Mouse (Mus musculus) midbrain, embryonic 11.5 days (tissue): ENCODE measurements at regions not wholly inside any gene's neighbourhood (a gene's known extent, or its start where the extent isn't known, plus 50 kb on each side); places are given as distances from the start of the nearest gene placed in this dataset.

Source experiments
- ATAC-seq: fragments of 200-750 bp; cut with Nextera tagmentation; 2 replicates; pipeline ENCODE4 v1.8.0; 2017; ENCODE audit warnings: moderate TSS enrichment, moderate library complexity; ENCODE audit not compliant: low FRiP score
- DNase-seq: peaks from one replicate; pipeline ENCODE4 v3.0.0; 2015; ENCODE audit warnings: low spot score; ENCODE audit errors: missing footprints
- H3K27ac ChIP-seq: fragments of 300-500 bp; sonication (generic); 2 replicates; pipeline ENCODE4 v1.5.1; 2014; ENCODE audit warnings: low read depth, low read length
- H3K27me3 ChIP-seq: fragments of 300-500 bp; sonication (generic); 2 replicates; pipeline ENCODE4 v1.6.1; 2014; ENCODE audit warnings: mild to moderate bottlenecking, low read length, moderate library complexity, mixed read lengths; ENCODE audit not compliant: control insufficient read depth, insufficient read depth
- H3K36me3 ChIP-seq: fragments of 300-500 bp; sonication (generic); 2 replicates; pipeline ENCODE4 v1.6.1; 2014; ENCODE audit warnings: mild to moderate bottlenecking, low read length, moderate library complexity, mixed read lengths; ENCODE audit not compliant: control insufficient read depth, insufficient read depth
- H3K4me1 ChIP-seq: fragments of 300-500 bp; sonication (generic); 2 replicates; pipeline ENCODE4 v1.6.1; 2014; ENCODE audit warnings: low read length; ENCODE audit not compliant: control insufficient read depth, insufficient read depth
- H3K4me2 ChIP-seq: fragments of 300-500 bp; sonication (generic); 2 replicates; pipeline ENCODE4 v1.6.1; 2014; ENCODE audit warnings: mild to moderate bottlenecking, moderate library complexity
- H3K4me3 ChIP-seq: fragments of 300-500 bp; sonication (generic); 2 replicates; pipeline ENCODE4 v1.5.1; 2014; ENCODE audit warnings: low read depth, low read length
- H3K9ac ChIP-seq: fragments of 300-500 bp; sonication (generic); 2 replicates; pipeline ENCODE4 v1.6.1; 2014; ENCODE audit warnings: low read length
- H3K9me3 ChIP-seq: fragments of 300-500 bp; sonication (generic); 2 replicates; pipeline ENCODE4 v1.6.1; 2016; ENCODE audit warnings: low read length; ENCODE audit not compliant: control insufficient read depth
- WGBS: fragments of 180-500 bp; shearing (Covaris S2); extraction: QIAGEN DNeasy Blood & Tissue Kit; methylation state at CpG from one replicate; pipeline ENCODE4 v1.1.7; 2014; 5-methylcytosine and 5-hydroxymethylcytosine counted together

DNA sequence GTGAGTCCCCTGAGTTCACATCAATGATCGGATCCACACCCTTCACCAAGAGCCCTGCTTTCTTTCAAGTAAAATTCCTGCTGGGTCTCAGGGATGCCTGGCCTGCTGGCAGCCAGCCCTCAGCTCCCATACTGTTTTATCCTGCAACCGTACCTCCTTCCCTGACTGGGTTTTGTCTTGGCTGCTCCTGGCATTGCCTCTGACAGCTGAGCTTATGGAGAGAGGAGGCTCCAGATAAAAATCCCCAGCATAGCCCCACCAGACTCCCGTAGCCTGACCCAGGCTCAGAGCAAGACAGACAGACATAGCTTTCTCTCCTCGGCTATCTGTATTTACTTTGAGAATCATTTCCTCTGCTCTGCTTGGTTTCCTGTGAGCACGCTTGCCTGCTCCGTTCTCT is 245.8 kb upstream of the Runx1 start:
- no peak overlapping the region for H3K9ac ChIP-seq
- no peaks in the 10 kb centered on the region for H3K9me3 ChIP-seq
- H3K4me3 ChIP-seq = no peak overlapping the region
- ATAC-seq (no peak), DNase-seq (no peak)
- H3K27me3 ChIP-seq = no peaks in the 10 kb centered on the region
- H3K27ac ChIP-seq = no peak overlapping the region
- no peak overlapping the region for H3K4me2 ChIP-seq
- no peaks in the 10 kb centered on the region for H3K4me1 ChIP-seq
- H3K36me3 ChIP-seq = no peaks in the 10 kb centered on the region
- 82% methylated on average over 6 of the region's 6 CpGs for WGBS

DNA sequence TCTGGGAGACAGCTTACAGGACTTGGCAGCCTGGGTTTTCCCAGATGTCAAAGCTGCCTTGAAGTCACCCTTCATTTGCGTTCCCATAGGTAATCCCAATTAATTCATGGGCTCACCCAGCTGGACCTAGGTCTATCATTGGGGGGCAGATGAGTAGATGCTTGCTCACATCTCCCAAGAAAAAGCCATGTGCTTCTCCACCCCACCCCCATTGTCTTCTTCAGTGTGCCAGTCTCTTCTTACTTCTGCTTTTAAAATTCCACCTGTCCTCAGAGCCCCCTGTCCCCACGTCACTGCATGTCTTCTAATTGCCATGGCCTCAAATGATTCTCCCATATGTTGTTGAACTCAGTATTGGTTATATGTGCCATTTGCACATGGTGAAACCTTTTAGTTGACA is 240.9 kb upstream of the Runx1 start:
- Histone ChIP-seq H3K4me2 (no peak overlapping the region), H3K9me3 (no peaks in the 10 kb centered on the region), H3K4me1 (no peaks in the 10 kb centered on the region), H3K4me3 (no peak overlapping the region), H3K27me3 (no peaks in the 10 kb centered on the region), H3K27ac (no peak overlapping the region), H3K36me3 (no peaks in the 10 kb centered on the region), H3K9ac (no peak overlapping the region)
- DNase-seq (no peak), ATAC-seq (no peak)
- WGBS = 70% methylated on average over 2 of the region's 2 CpGs

DNA sequence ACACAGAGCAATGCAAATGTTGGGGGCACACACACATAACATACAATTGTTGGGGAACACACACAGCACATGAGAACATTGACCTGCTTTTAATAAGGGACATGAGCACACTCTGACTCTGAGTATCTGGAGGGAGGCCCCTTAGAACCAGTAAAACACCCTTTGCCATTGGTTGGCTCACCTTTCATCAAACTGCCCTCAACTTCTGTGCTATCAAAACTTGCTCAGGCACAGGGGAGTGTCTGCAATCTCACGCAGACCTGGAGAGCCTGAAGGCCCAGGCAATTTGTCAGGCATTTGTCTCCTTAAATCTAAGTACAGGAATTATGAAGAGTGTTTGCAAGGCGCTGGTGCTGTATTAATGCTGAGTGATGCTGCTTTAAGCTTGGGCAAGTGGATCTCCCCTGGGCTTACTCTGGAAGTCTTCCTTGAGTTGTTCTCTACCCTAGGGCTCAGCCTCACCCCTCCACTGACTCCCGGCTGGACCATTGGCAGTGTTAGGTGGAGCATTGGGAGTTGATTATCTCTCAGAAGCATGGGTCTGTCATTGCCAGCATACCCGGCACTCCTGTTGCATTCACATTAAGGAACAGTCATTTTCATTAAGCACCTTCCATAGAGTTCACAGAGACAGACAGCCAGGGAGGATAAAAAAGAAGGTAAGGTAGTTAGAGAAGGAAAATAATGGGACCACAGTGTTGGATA is 235.7 kb upstream of the Runx1 start:
- no peak for DNase-seq

GRCm38 (mm10) chr16:93056295-93056694 is 230.3 kb upstream of the Runx1 start:
- DNase-seq = no peak
- H3K4me3 ChIP-seq = no peak overlapping the region
- no peaks in the 10 kb centered on the region for H3K4me1 ChIP-seq
- H3K4me2 ChIP-seq = no peak overlapping the region
- no peak for ATAC-seq
- WGBS = 84% methylated on average over 3 of the region's 3 CpGs
- H3K9me3 ChIP-seq = no peaks in the 10 kb centered on the region
- H3K9ac ChIP-seq = no peak overlapping the region
- H3K27ac ChIP-seq = no peak overlapping the region
- no peaks in the 10 kb centered on the region for H3K27me3 ChIP-seq
- H3K36me3 ChIP-seq = no peaks in the 10 kb centered on the region

More for the DNA sequence above, 235.7 kb upstream of the Runx1 start:
- Histone ChIP-seq H3K27ac (no peak overlapping the region), H3K9me3 (no peaks in the 10 kb centered on the region), H3K9ac (no peak overlapping the region), H3K4me3 (no peak overlapping the region), H3K36me3 (no peaks in the 10 kb centered on the region), H3K4me1 (no peaks in the 10 kb centered on the region), H3K27me3 (no peaks in the 10 kb centered on the region), H3K4me2 (no peak overlapping the region)
- 79% methylated on average over 4 of the region's 4 CpGs for WGBS
- no peak for ATAC-seq

DNA sequence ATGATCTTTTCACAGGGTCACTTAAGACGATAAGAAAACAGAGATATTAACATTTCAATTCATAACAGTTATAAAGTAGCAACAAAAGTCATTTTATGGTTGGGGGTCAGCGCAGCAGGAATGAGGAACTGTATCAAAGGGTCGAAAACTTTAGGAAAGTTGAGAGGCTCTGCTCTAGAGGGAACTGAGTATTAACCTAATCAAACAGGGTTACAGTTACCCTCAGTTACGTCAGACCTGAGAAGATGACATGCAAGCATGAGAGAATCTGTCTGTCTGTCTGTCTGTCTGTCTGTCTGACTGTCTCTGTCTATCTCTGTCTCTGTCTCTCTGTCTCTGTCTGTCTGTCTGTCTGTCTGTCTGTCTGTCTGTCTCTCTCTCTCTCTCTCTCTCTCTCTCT is 229.6 kb upstream of the Runx1 start:
- Histone ChIP-seq H3K4me2 (no peak overlapping the region), H3K4me1 (no peaks in the 10 kb centered on the region), H3K9ac (no peak overlapping the region), H3K4me3 (no peak overlapping the region), H3K27me3 (no peaks in the 10 kb centered on the region), H3K36me3 (no peaks in the 10 kb centered on the region), H3K9me3 (no peaks in the 10 kb centered on the region), H3K27ac (no peak overlapping the region)
- 87% methylated on average over 4 of the region's 4 CpGs for WGBS
- DNase-seq (no peak), ATAC-seq (no peak)

DNA sequence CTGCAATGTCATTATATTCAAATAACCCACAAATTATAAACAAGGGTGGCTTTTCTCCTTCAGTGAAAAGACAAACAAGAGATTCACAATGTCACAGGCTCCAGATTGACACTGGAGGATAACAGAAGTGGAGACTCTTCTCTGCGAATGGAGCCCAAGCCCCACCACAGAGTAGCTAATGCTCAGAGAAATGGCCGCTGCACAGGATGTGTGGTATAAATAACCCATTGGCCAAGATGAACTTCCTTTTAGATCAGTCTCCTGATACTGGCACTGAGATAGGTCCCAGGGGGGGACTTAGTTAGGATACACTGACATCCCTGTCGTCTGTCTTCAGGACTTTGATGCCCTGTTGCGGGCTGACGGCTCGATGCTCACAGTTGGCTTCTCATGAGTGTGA is 225.3 kb upstream of the Runx1 start:
- Histone ChIP-seq H3K36me3 (no peaks in the 10 kb centered on the region), H3K9me3 (no peaks in the 10 kb centered on the region), H3K27me3 (no peaks in the 10 kb centered on the region), H3K9ac (no peak overlapping the region), H3K4me3 (no peak overlapping the region), H3K4me1 (no peaks in the 10 kb centered on the region), H3K4me2 (no peak overlapping the region), H3K27ac (no peak overlapping the region)
- 89% methylated on average over 6 of the region's 6 CpGs for WGBS
- peak; percentile 45 for DNase-seq
- ATAC-seq = no peak

- ATAC-seq = no peak
- no peak overlapping the region for H3K4me2 ChIP-seq
- H3K27me3 ChIP-seq = no peaks in the 10 kb centered on the region
- H3K9me3 ChIP-seq = no peaks in the 10 kb centered on the region
- H3K36me3 ChIP-seq = no peaks in the 10 kb centered on the region
- H3K9ac ChIP-seq = no peak overlapping the region
- DNase-seq = peak; percentile 56
- H3K4me3 ChIP-seq = no peak overlapping the region
- H3K27ac ChIP-seq = no peak overlapping the region
- H3K4me1 ChIP-seq = no peaks in the 10 kb centered on the region
- 83% methylated on average over 9 of the region's 9 CpGs for WGBS
Observed at GRCm38 (mm10) chr16:93048418-93048932, 222.5 kb upstream of the Runx1 start.

GRCm38 (mm10) chr16:93047594-93047993 is 221.6 kb upstream of the Runx1 start:
- Histone ChIP-seq H3K27ac (no peak overlapping the region), H3K36me3 (no peaks in the 10 kb centered on the region), H3K4me1 (no peaks in the 10 kb centered on the region), H3K9me3 (no peaks in the 10 kb centered on the region), H3K4me3 (no peak overlapping the region), H3K4me2 (no peak overlapping the region), H3K9ac (no peak overlapping the region), H3K27me3 (no peaks in the 10 kb centered on the region)
- no peak for DNase-seq
- ATAC-seq = no peak
- 88% methylated on average over 1 of the region's 1 CpGs for WGBS

- DNase-seq = no peak
- no peak overlapping the region for H3K27ac ChIP-seq
- H3K27me3 ChIP-seq = no peaks in the 10 kb centered on the region
- no peak for ATAC-seq
- H3K36me3 ChIP-seq = no peaks in the 10 kb centered on the region
- no peaks in the 10 kb centered on the region for H3K4me1 ChIP-seq
- WGBS = 94% methylated on average over 3 of the region's 3 CpGs
- H3K9me3 ChIP-seq = no peaks in the 10 kb centered on the region
- H3K4me2 ChIP-seq = no peak overlapping the region
- H3K4me3 ChIP-seq = no peak overlapping the region
- no peak overlapping the region for H3K9ac ChIP-seq
Observed at GRCm38 (mm10) chr16:93046221-93046620, 220.3 kb upstream of the Runx1 start.
